Mouse (Mus musculus): ENCODE results near the gene Rmdn3. TPM values are rescaled to one million over a fixed set of nuclear protein-coding genes. Genes with fewer than 3 reads are reported as not detected.

Rmdn3 gene
- total and polyA plus RNA-seq, 3 experiments: 52.5 to 57.4 TPM; not detected in 1

GRCm38 (mm10) chr2:119174866-119175265 is 18.0 kb upstream of the Rmdn3 start:
- no peaks in the 10 kb centered on the region for H3K27me3 ChIP-seq (ENCODE audit: control insufficient read depth in 1 of 2, insufficient read depth in 2 of 2, low read length in 2 of 2)
- H3K4me3 ChIP-seq (ENCODE audit: control insufficient read depth in 1 of 2, insufficient read depth in 1 of 2, low read depth in 2 of 2, low read length in 2 of 2): no peak overlapping the region
- H3K36me3 ChIP-seq (ENCODE audit: control insufficient read depth in 1 of 2, insufficient read depth in 2 of 2, low read length in 2 of 2): peaks cover 0 to 12% of the 10 kb centered on the region in 2 experiments; a peak in 2 of 4 replicates
- DNase-seq (ENCODE audit: low read depth, low spot score): no peak
- H3K9ac ChIP-seq (ENCODE audit: control insufficient read depth, low read depth, low read length, poor library complexity, severe bottlenecking): no peak overlapping the region
- H3K9me3 ChIP-seq (replicated peaks; ENCODE audit: insufficient read depth, low read length): no peaks in the 10 kb centered on the region
- H3K27ac ChIP-seq (ENCODE audit: control insufficient read depth, low read depth, low read length): no peak overlapping the region
- no peaks in the 10 kb centered on the region for H3K79me2 ChIP-seq (ENCODE audit: control insufficient read depth, insufficient read depth, low read length, poor library complexity)
- peaks cover 7 to 31% of the 10 kb centered on the region in 2 experiments; a peak in 3 of 4 replicates for H3K4me1 ChIP-seq (ENCODE audit: control insufficient read depth in 1 of 2, insufficient read depth in 2 of 2, low read length in 2 of 2)
- TF ChIP-seq MYC (IDR thresholded peaks at IDR 0.05; ENCODE audit: low read depth, low read length): no peak
- no peak for TF ChIP-seq MAX (IDR thresholded peaks at IDR 0.05; ENCODE audit: low read length)
- TF ChIP-seq SMC3 (IDR thresholded peaks at IDR 0.05; ENCODE audit: low read depth, low read length): no peak
- TF ChIP-seq MXI1 (IDR thresholded peaks at IDR 0.05; ENCODE audit: low read depth, low read length): no peak
- TF ChIP-seq RCOR1 (IDR thresholded peaks at IDR 0.05; ENCODE audit: low read depth, low read length): no peak
- TF ChIP-seq POLR2A (IDR thresholded peaks at IDR 0.05; ENCODE audit: control insufficient read depth in 1 of 2, insufficient read depth in 1 of 2, low read depth in 1 of 2, low read length in 2 of 2, poor library complexity in 1 of 2): no peak
- no peak for TF ChIP-seq MAZ (IDR thresholded peaks at IDR 0.05; ENCODE audit: low read depth, low read length)
- no peak for TF ChIP-seq POLR2AphosphoS5 (IDR thresholded peaks at IDR 0.05; ENCODE audit: borderline replicate concordance, low read depth, low read length)
- no peak for TF ChIP-seq NRF1 (IDR thresholded peaks at IDR 0.05; ENCODE audit: insufficient read depth, low read depth, low read length, poor library complexity, severe bottlenecking)
- TF ChIP-seq CHD1 (IDR thresholded peaks at IDR 0.05; ENCODE audit: low read depth, low read length): no peak
- no peak for TF ChIP-seq ETS1 (IDR thresholded peaks at IDR 0.05; ENCODE audit: low read depth, low read length)
- no peak for TF ChIP-seq RAD21 (IDR thresholded peaks at IDR 0.05; ENCODE audit: low read depth, low read length)
- TF ChIP-seq CTCF (IDR thresholded peaks at IDR 0.05 in 2 of 3, conservative IDR thresholded peaks at IDR 0.05 in 1 of 3; ENCODE audit: control insufficient read depth in 1 of 3, insufficient read depth in 1 of 3, low read depth in 2 of 3, low read length in 3 of 3, poor library complexity in 1 of 3, severe bottlenecking in 1 of 3): no peak

- Histone ChIP-seq H3K9me3 (replicated peaks; ENCODE audit: insufficient read depth, low read length) (no peaks in the 10 kb centered on the region), H3K27me3 (ENCODE audit: control insufficient read depth in 1 of 2, insufficient read depth in 2 of 2, low read length in 2 of 2) (no peaks in the 10 kb centered on the region), H3K79me2 (ENCODE audit: control insufficient read depth, insufficient read depth, low read length, poor library complexity) (no peaks in the 10 kb centered on the region), H3K27ac (ENCODE audit: control insufficient read depth, low read depth, low read length) (no peak within 1 kb of the TSS), H3K4me1 (ENCODE audit: control insufficient read depth in 1 of 2, insufficient read depth in 2 of 2, low read length in 2 of 2) (peaks cover 7 to 35% of the 10 kb centered on the region in 2 experiments; a peak in 3 of 4 replicates), H3K9ac (ENCODE audit: control insufficient read depth, low read depth, low read length, poor library complexity, severe bottlenecking) (no peak within 1 kb of the TSS), H3K4me3 (ENCODE audit: control insufficient read depth in 1 of 2, insufficient read depth in 1 of 2, low read depth in 2 of 2, low read length in 2 of 2) (no peak within 1 kb of the TSS), H3K36me3 (ENCODE audit: control insufficient read depth in 1 of 2, insufficient read depth in 2 of 2, low read length in 2 of 2) (peaks cover 0 to 14% of the 10 kb centered on the region in 2 experiments; a peak in 2 of 4 replicates)
- DNase-seq (ENCODE audit: low read depth, low spot score): peak; percentile 38
- TF ChIP-seq UBTF (IDR thresholded peaks at IDR 0.05; ENCODE audit: borderline replicate concordance, insufficient read depth, low read depth, low read length) (no peak), EP300 (IDR thresholded peaks at IDR 0.05; ENCODE audit: low read depth in 1 of 2, low read length in 2 of 2) (no peak), CHD2 (IDR thresholded peaks at IDR 0.05; ENCODE audit: low read length) (no peak), CTCF (IDR thresholded peaks at IDR 0.05 in 2 of 3, conservative IDR thresholded peaks at IDR 0.05 in 1 of 3; ENCODE audit: control insufficient read depth in 1 of 3, insufficient read depth in 1 of 3, low read depth in 2 of 3, low read length in 3 of 3, poor library complexity in 1 of 3, severe bottlenecking in 1 of 3) (no peak)
Measured at GRCm38 (mm10) chr2:119173991-119174651, 17.3 kb upstream of the Rmdn3 start, which contains the start of gene Gm14137. Gene Gm14137 (plus strand): TSS chr2:119174509.

Data from MEL (cell line).